Mouse (Mus musculus) adipocyte (in vitro differentiated cells): ENCODE results near the gene Ifi27.
A peak's percentile ranks its signal among the peaks of the same experiment; 100 is the strongest.
"Not testable (repeated sequence)": the region's sequence is repeated elsewhere in the genome, so short reads cannot be mapped to it uniquely, and the experiment has no call there.

ENCODE experiments used
- DNase-seq: peaks from one replicate; pipeline ENCODE4 v3.0.0-alpha.2; 2016; ENCODE audit warnings: low spot score

Ifi27 gene

GRCm38 (mm10) chr12:103456727-103457126 is 22.7 kb downstream of the Ifi27 start:
- DNase-seq = not testable (repeated sequence)

GRCm38 (mm10) chr12:103457140-103457539 is 23.1 kb downstream of the Ifi27 start, which contains the start of gene Ifi27l2b:
Gene Ifi27l2b (minus strand): TSS chr12:103457223.
- DNase-seq = no peak

- peak; percentile 29 for DNase-seq
Observed at GRCm38 (mm10) chr12:103474481-103474880, 40.5 kb downstream of the Ifi27 start.

- no peak for DNase-seq
Observed at GRCm38 (mm10) chr12:103476779-103477389, 42.9 kb downstream of the Ifi27 start.

GRCm38 (mm10) chr12:103477461-103478015 is 43.5 kb downstream of the Ifi27 start:
- DNase-seq = peak; percentile 82

GRCm38 (mm10) chr12:103481671-103482070 is 47.7 kb downstream of the Ifi27 start:
- peak; percentile 78 for DNase-seq

- peak; percentile 44 for DNase-seq
Observed at GRCm38 (mm10) chr12:103482781-103483180, 48.8 kb downstream of the Ifi27 start.

GRCm38 (mm10) chr12:103484200-103484972 is 50.4 kb downstream of the Ifi27 start:
- not testable (repeated sequence) for DNase-seq

- DNase-seq = peak; percentile 74
Observed at GRCm38 (mm10) chr12:103486726-103487125, 52.7 kb downstream of the Ifi27 start.

GRCm38 (mm10) chr12:103487276-103487675 is 53.3 kb downstream of the Ifi27 start:
- DNase-seq = peak; percentile 79

- DNase-seq = no peak
Observed at GRCm38 (mm10) chr12:103487750-103488149, 53.7 kb downstream of the Ifi27 start.
